In genomic region chr4:56864016-56864415, GRCm38 (mm10) we compare ENCODE assay signal across 8 mouse cellular contexts. TPM values are rescaled to one million over a fixed set of nuclear protein-coding genes. Genes with fewer than 3 reads are reported as not detected.
DNase-seq lines count a peak whose midpoint lies in the region; ATAC-seq and TF ChIP-seq lines count a peak whose summit lies in the region.

No protein-coding gene starts in this region.

- TF ChIP-seq POLR2A in testis, adult 2 months (IDR thresholded peaks at IDR 0.05; ENCODE audit: control insufficient read depth, low read depth, low read length), result no peak

- ATAC-seq in hindbrain, embryonic 15.5 days (ENCODE audit: low FRiP score, low read depth), result no peak
- ATAC-seq in erythroid progenitor cell, adult 5-6 weeks (replicated peaks; ENCODE audit: low FRiP score, poor library complexity, severe bottlenecking), result no peak

- peak overlapping the region; percentile 91 for H3K27ac ChIP-seq in gastrocnemius, adult 2 months
- H3K27ac ChIP-seq in testis, adult 2 months (ENCODE audit: control insufficient read depth, insufficient read depth, low read depth, low read length), result peak overlapping the region; percentile 72
- peak overlapping the region; percentile 84 for H3K27ac ChIP-seq in hindbrain, embryonic 15.5 days (replicated peaks)

- peak overlapping the region; percentile 88 for H3K4me3 ChIP-seq in gastrocnemius, adult 2 months
- peak overlapping the region; percentile 91 for H3K4me3 ChIP-seq in testis, adult 2 months (ENCODE audit: control insufficient read depth, low read depth, low read length)
- peak overlapping the region; percentile 83 for H3K4me3 ChIP-seq in hindbrain, embryonic 15.5 days

- H3K36me3 ChIP-seq in testis, adult 2 months (ENCODE audit: control insufficient read depth, insufficient read depth, low read length), result no peaks in the 10 kb centered on the region
- H3K36me3 ChIP-seq in hindbrain, embryonic 15.5 days, result no peaks in the 10 kb centered on the region

- H3K27me3 ChIP-seq in testis, adult 2 months (ENCODE audit: control insufficient read depth, insufficient read depth, low read length), result no peaks in the 10 kb centered on the region
- no peaks in the 10 kb centered on the region for H3K27me3 ChIP-seq in hindbrain, embryonic 15.5 days

- intact Hi-C loops in gastrocnemius, adult 2 months (cut with DNase I), result no loop called here

- H3K9ac ChIP-seq in hindbrain, embryonic 15.5 days, result peak overlapping the region; percentile 83

- WGBS in hindbrain, embryonic 15.5 days, result 43% methylated on average over 4 of the region's 4 CpGs

- DNase-seq in gastrocnemius, adult 2 months, result no peak
- no peak for DNase-seq in gastrocnemius, postnatal 4 days (ENCODE audit: low spot score in 2 of 2)
- no peak for DNase-seq in testis, postnatal 10 days (ENCODE audit: low spot score)
- DNase-seq in lung, postnatal 36 days, result peak; percentile 44
- DNase-seq in ovary, postnatal 10 days (ENCODE audit: low spot score), result no peak

- peaks cover 10% of the 10 kb centered on the region for H3K4me1 ChIP-seq in testis, adult 2 months (ENCODE audit: control insufficient read depth, insufficient read depth, low read length)
- H3K4me1 ChIP-seq in hindbrain, embryonic 15.5 days (replicated peaks), result peaks cover 22% of the 10 kb centered on the region

- peak overlapping the region; percentile 73 for H3K4me2 ChIP-seq in hindbrain, embryonic 15.5 days

- no peaks in the 10 kb centered on the region for H3K9me3 ChIP-seq in hindbrain, embryonic 15.5 days

- no peak for TF ChIP-seq CTCF in gastrocnemius, adult 2 months (IDR thresholded peaks at IDR 0.05)
- TF ChIP-seq CTCF in testis, adult 2 months (IDR thresholded peaks at IDR 0.05; ENCODE audit: control insufficient read depth, insufficient read depth, insufficient replicate concordance, low read depth, low read length), result no peak

RNA-seq across cellular contexts. Expression of gene Ctnnal1, which starts 1.0 kb away (rescaled TPM):
- 10 to 100 TPM in 1 of 2 experiments, 1 to 10 TPM in 1; 9.0 to 12.6 TPM for total RNA-seq in gastrocnemius, adult 2 months (2021)
- 10 to 100 TPM; 22.7 to 25.1 TPM for total RNA-seq in gastrocnemius, postnatal 4 days (2021)
- polyA plus RNA-seq in testis, adult 2 months (2012; rRNA removed), result 7.0 and 7.3 TPM in 2 replicates
- 15.7 and 16.2 TPM in 2 replicates for polyA plus RNA-seq in hindbrain, embryonic 15.5 days (2015; fragmentation: Nextera tagmentation; extraction: Ambion mirVana)
- 0.36 and 0.84 TPM in 2 replicates for total RNA-seq in erythroid progenitor cell, adult 5-6 weeks (2015; ENCODE audit: low replicate concordance)
- 3.7 and 5.5 TPM in 2 replicates for total RNA-seq in erythroid progenitor cell, adult 5-6 weeks (2017; ENCODE audit: low replicate concordance)
